Mouse (Mus musculus) adrenal gland (tissue): ENCODE measurements around the gene Ccdc174.

Experiments used
- intact Hi-C: fragments of 180-260 bp; cut with DNase I; formaldehyde crosslinking; loops from one replicate; pipeline ENCODE4 v1.15.1; 2025
- long read RNA-seq, 2 experiments: library from polyadenylated mRNA; unstranded; transcript quantifications; one replicate each; pipeline ENCODE4 v2.0.0; 2020; ENCODE audit warnings: borderline replicate concordance in 1 of 2; ENCODE audit not compliant: insufficient replicate concordance in 1 of 2

The Ccdc174 gene
- long read RNA-seq, experiment 1, transcript Ccdc174-201 (11 exons, 1,752 nt): minor isoform, 8 of 69 reads
- long read RNA-seq, experiment 1, transcript Ccdc174-203 (3 exons, 3,980 nt): major isoform, 11 of 69 reads
- long read RNA-seq, experiment 1, partial matches to known transcripts: 38 of 69 reads
- long read RNA-seq, experiment 1, other reads (novel, unspliced or antisense): 10 of 69 reads
- long read RNA-seq, experiment 2, transcript Ccdc174-201 (11 exons, 1,752 nt): minor isoform, 12 of 83 reads
- long read RNA-seq, experiment 2, transcript Ccdc174-203 (3 exons, 3,980 nt): major isoform, 13 of 83 reads
- long read RNA-seq, experiment 2, partial matches to known transcripts: 50 of 83 reads
- long read RNA-seq, experiment 2, other reads (novel, unspliced or antisense): 4 of 83 reads

GRCm38 (mm10) chr6:91877885-91878651 is at the start of gene Ccdc174:
Gene Ccdc174, plus strand, starts transcription at chr6:91878053.
- intact Hi-C loops: no loop called here

DNA sequence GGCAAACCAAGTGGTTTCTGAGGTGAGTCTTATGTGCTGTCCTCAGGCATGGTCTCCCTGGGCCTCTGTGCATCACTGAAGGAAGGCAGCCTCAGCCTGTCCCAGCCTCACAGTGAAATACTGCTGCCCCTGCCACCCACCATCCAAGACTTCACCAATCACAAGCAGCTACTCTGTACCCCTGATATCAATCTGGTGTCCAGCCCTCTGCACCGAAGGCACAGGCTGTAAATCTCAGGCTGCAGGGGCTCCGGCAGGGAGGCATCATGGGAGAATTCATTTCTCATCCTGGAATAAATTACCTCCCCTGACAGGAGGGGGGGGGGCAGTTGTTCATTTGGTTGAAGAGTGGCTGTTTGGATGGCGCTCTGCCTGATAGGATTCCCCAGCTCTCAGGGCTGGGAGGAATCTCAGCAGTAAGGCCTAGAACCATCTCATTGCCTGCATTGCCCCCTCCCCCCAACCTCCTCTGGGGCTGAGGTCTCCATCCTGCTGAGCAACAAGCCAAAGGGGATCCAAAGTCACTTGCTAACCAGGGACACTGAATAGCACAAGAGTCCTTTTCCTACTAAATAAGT is 44.9 kb upstream of the Ccdc174 start:
- intact Hi-C loops: no loop called here

DNA sequence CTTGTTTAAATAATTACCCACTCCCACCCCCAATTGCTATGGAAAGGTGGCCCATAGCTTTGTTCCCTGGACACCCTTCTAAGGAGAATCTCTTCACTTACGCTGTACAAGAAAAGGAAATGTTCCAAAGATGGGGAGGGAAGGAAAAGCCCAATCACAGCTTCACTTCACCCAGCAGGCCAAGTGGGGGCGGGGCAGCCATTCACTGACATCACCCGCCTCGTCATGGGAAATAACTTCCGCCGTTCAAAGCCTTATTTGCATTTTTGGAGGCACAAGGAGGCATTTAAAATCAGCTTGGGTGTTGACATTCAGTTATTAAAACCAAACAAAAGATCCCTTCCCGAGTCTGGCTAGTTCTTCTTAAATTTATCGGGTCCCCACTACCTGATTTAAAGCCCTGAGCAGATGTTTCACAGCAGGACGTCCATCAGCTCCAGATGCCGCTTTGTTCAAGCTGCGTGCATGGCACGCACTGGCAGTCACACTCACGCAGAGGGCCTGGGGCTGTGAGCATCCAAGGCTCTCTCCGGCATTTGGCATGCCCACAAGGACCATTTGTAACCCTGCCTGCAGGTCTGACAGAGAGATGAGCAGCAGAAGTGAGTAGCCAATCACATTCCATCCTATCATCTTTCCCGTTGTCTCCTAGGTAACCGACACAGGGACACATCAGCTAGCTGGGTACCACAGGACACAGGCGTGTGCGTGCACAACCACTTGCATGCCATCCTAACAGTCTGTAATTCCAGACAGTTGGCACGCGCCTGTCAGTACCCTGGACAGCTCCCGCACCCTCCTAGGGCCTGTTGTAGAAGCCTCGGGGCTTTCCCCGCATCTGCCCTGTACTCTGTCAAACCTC is 38.6 kb upstream of the Ccdc174 start:
- intact Hi-C loops: no loop called here

GRCm38 (mm10) chr6:91842897-91843627 is 34.8 kb upstream of the Ccdc174 start:
- intact Hi-C loops: no loop called here

- intact Hi-C loops: no loop called here
Observed at GRCm38 (mm10) chr6:91843628-91844153, 34.2 kb upstream of the Ccdc174 start.

- intact Hi-C loops: loop anchor here (2.0 kb wide), 1 partner anchor 76 kb away; no protein-coding TSS in a partner anchor
Observed at GRCm38 (mm10) chr6:91852550-91852949, 25.3 kb upstream of the Ccdc174 start.

GRCm38 (mm10) chr6:91858339-91858738 is 19.5 kb upstream of the Ccdc174 start:
- intact Hi-C loops: no loop called here

GRCm38 (mm10) chr6:91862848-91863247 is 15.0 kb upstream of the Ccdc174 start:
- intact Hi-C loops: no loop called here

DNA sequence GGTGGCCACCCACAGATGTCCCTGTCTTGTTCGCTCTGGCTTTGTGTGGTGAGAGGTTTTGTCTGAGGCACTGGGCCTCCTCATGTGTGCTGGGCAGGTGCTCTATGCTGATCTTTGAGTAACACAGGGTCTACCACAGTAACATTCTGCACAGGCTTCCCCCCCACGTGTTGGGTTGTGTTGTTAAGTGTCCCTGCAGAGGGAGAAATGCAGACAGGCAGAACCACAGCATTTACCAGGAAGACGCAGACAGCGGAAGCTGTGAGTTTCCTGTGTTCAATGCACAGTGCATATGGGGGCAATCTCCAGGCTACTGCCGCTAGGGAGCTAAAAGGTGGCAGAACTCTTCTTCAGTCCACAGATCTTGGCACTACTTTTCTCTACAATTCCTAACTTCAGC is 13.3 kb upstream of the Ccdc174 start:
- intact Hi-C loops: no loop called here

DNA sequence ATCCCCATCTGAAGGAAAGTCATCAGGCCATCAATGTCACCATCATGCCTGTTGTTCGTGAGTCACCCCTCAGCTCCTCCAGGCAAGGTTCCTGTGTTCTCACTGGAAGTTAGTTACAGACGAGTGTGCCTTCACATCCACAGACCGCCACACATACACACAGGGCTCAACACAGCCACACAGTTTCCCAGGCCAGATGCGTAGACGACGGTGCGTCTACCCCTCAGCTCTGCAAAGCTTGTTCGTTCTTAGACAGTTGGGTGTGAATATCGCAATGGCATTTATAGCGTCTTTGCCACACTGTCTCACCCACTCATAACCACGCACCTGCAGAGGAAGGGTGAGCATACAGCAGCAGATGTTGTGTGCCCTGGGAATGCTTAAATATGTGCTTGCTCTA is 12.3 kb upstream of the Ccdc174 start:
- intact Hi-C loops: no loop called here

DNA sequence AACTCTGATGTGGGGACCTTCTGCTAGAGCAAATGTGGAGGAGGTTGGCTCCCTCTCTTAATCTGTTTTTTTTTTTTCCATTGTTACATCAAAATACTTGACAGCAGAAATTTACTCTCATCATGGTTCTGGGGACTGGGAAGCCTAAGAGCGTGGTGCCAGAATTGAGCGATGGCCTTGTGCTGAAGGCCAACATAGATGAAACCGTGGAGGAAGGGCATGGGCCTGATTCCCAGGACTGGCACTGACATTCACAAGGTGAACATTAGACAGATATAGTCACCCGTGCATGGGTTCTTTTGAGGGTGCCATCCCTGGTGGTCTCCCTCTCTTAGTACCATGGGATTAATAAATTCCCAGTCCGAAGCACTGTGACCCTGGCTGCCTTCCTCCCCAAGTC is 9.8 kb upstream of the Ccdc174 start:
- intact Hi-C loops: no loop called here

GRCm38 (mm10) chr6:91872781-91873180 is 5.1 kb upstream of the Ccdc174 start:
- intact Hi-C loops: no loop called here

DNA sequence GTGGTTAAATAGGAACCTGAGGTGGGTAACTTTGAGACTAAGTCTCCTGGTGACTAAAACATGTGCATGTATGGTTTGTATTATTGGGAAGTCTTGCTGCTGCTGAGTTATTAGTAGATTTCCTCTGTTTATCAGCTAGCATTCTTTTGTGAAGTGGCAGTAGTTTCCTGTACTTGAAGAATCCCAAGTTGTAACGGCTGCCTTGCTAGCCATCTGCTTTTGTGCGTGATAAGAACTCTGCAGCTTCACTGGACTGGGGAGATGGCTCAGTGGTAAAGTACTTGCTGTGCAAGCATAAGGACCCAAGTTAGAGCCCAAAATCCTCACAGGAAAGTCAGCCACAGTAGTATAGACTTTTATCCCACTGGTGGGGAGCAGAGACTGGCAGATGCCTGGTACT is 6.0 kb downstream of the Ccdc174 start:
- intact Hi-C loops: no loop called here

GRCm38 (mm10) chr6:91889255-91889906 is 11.5 kb downstream of the Ccdc174 start:
- intact Hi-C loops: no loop called here

DNA sequence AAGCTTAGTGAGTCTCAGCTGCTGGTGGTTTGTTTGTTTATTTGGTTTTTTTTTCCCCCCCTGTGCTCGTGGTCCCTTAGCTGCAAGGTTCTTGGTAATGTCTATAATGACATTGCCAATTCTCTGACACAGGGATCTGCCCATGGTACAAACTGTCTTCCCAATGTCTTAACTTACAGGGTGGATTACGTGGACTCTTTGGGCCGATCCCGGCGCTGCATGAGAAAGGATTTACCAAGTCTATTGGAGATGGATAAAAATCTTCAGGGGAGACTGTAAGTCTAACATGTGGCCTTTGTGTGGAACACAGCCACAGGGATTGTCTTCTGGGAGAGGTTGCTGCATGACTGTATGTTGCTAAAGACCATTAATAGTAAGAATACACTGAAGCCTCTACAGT is 12.8 kb downstream of the Ccdc174 start:
- intact Hi-C loops: no loop called here

- intact Hi-C loops: no loop called here
Observed at GRCm38 (mm10) chr6:91891776-91892175, 13.9 kb downstream of the Ccdc174 start.

- intact Hi-C loops: no loop called here
Observed at GRCm38 (mm10) chr6:91896783-91897182, 18.9 kb downstream of the Ccdc174 start.

DNA sequence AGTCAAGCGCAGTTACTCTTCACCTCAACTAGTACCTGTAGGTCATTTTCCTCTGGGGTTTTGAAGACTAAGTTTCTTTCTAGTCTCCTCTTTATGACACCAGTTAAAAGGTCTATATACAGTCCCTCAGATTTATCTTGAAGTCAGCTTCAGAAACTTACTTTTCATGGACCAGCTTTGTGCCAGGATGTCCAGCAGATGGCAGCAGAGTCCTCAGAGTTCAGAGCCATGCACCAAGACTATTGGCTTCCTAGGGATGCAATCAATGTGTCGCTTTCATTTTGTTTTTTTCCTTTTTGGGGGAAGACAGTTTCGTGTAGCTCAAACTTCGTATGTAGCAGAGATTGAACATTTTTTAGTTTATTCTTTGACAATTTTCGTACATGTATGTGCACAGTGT is 23.7 kb downstream of the Ccdc174 start:
- intact Hi-C loops: loop anchor here (1.0 to 5.0 kb wide), 2 partner anchors 124 to 165 kb away; no protein-coding TSS in a partner anchor

GRCm38 (mm10) chr6:91902509-91902908 is 24.7 kb downstream of the Ccdc174 start, which contains the start of gene 4930590J08Rik:
Gene 4930590J08Rik, plus strand, starts transcription at chr6:91902809.
- intact Hi-C loops: loop anchor here (5.0 kb wide), 1 partner anchor 125 kb away; no protein-coding TSS in a partner anchor
